ENCODE assay signal across 7 mouse cellular contexts in the genomic region with DNA sequence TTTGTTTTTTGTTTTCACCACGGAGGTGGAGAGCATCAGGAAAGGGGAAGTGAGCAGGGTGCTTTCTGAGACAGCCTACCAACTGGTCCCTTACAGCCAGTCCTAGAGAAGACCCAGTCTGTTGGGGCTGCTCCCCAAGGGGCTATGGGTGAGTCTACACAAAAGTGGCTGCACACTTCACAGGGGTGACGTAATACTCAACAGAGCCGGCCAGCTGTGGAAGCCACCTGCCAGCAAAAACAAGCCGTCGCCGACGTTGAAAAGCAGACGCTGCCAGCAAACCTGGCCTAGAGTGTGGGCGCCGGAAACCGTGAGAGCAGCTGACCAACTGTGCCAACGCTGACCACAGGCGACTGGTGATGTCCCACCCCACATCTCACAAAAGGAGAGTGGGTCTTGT. TPM values are rescaled to one million over a fixed set of nuclear protein-coding genes. Genes with fewer than 3 reads are reported as not detected.
DNase-seq lines count a peak whose midpoint lies in the region; ATAC-seq and TF ChIP-seq lines count a peak whose summit lies in the region.

No protein-coding gene starts in this region.

- DNase-seq in left cerebral cortex, adult 2 months (ENCODE audit: extremely low spot score in 1 of 2, low spot score in 2 of 2): peak; percentile 43
- DNase-seq in left cerebral cortex, adult 11 months (ENCODE audit: low spot score): no peak
- peak; percentile 85 to 86 for DNase-seq in heart, postnatal 10 days
- DNase-seq in right cerebral cortex, postnatal 25 days: peak; percentile 44
- no peak for DNase-seq in ovary, postnatal 14 days (ENCODE audit: low spot score)

- ATAC-seq in liver, embryonic 16.5 days (ENCODE audit: low read depth): no peak

- peak overlapping the region; percentile 76 for H3K27ac ChIP-seq in left cerebral cortex, adult 2 months
- peak overlapping the region; percentile 87 for H3K27ac ChIP-seq in brown adipose tissue, adult 24 weeks (replicated peaks; ENCODE audit: low read depth, low read length)
- H3K27ac ChIP-seq in liver, embryonic 16.5 days (ENCODE audit: low read length): peak overlapping the region; percentile 71

- peaks cover 21% of the 10 kb centered on the region for H3K27me3 ChIP-seq in liver, embryonic 16.5 days (ENCODE audit: control insufficient read depth, insufficient read depth, low read depth, low read length)

- H3K36me3 ChIP-seq in liver, embryonic 16.5 days (ENCODE audit: control insufficient read depth, insufficient read depth): no peaks in the 10 kb centered on the region

- intact Hi-C loops in left cerebral cortex, adult 2 months (cut with DNase I): no loop called here
- intact Hi-C loops in heart, postnatal 10 days (cut with DNase I): no loop called here

- no peak for TF ChIP-seq CTCF in left cerebral cortex, adult 2 months (IDR thresholded peaks at IDR 0.05)

- H3K4me2 ChIP-seq in liver, embryonic 16.5 days (ENCODE audit: low read depth, low read length): peak overlapping the region; percentile 24; the same call in 1 of the 2 replicates

- H3K9ac ChIP-seq in liver, embryonic 16.5 days (ENCODE audit: low read depth, low read length): no peak overlapping the region

- H3K9me3 ChIP-seq in liver, embryonic 16.5 days (replicated peaks; ENCODE audit: control insufficient read depth, low read length): no peaks in the 10 kb centered on the region

- peaks cover 17% of the 10 kb centered on the region for H3K4me1 ChIP-seq in brown adipose tissue, adult 24 weeks (ENCODE audit: control insufficient read depth, insufficient read depth, insufficient read length, low read length)
- peaks cover 3% of the 10 kb centered on the region for H3K4me1 ChIP-seq in liver, embryonic 16.5 days (ENCODE audit: control insufficient read depth, low read depth, low read length)

- 31% methylated on average over 13 of the region's 13 CpGs for WGBS in liver, embryonic 16.5 days (ENCODE audit: insufficient replicate concordance)

- H3K4me3 ChIP-seq in left cerebral cortex, adult 2 months: peak overlapping the region; percentile 24; the same call in 1 of the 2 replicates
- H3K4me3 ChIP-seq in brown adipose tissue, adult 24 weeks (ENCODE audit: insufficient read depth, low read depth, low read length): peak overlapping the region; percentile 21
- no peak overlapping the region for H3K4me3 ChIP-seq in liver, embryonic 16.5 days (ENCODE audit: low read depth, low read length)

RNA-seq across cellular contexts. Expression of a gene that starts 3.3 kb away (rescaled TPM):
- total RNA-seq in left cerebral cortex, adult 2 months (2021): 10 to 100 TPM; 57.9 to 59.0 TPM
- 4.5 and 5.0 TPM in 2 replicates for polyA plus RNA-seq in brown adipose tissue, adult 24 weeks (2012; ENCODE audit: insufficient read depth, insufficient read length, missing spikeins)
- total RNA-seq in heart, postnatal 10 days (2021): 10 to 100 TPM; 40.4 to 45.9 TPM
- polyA plus RNA-seq in liver, embryonic 16.5 days (2015; fragmentation: Nextera tagmentation; extraction: Ambion mirVana): 4.7 and 4.8 TPM in 2 replicates

RNA-seq across cellular contexts. Expression of a gene that starts 31.6 kb away (rescaled TPM):
- total RNA-seq in left cerebral cortex, adult 2 months (2021): 10 to 100 TPM; 32.8 to 34.3 TPM
- polyA plus RNA-seq in brown adipose tissue, adult 24 weeks (2012; ENCODE audit: insufficient read depth, insufficient read length, missing spikeins): 12.5 and 15.2 TPM in 2 replicates
- total RNA-seq in heart, postnatal 10 days (2021): 10 to 100 TPM; 19.0 to 23.1 TPM
- polyA plus RNA-seq in liver, embryonic 16.5 days (2015; fragmentation: Nextera tagmentation; extraction: Ambion mirVana): 6.8 and 8.1 TPM in 2 replicates

Comparison
In these comparisons a context has a peak if more than half of its experiments do, and no peak if none do; other contexts are left out.
1. DNase-seq: peak in left cerebral cortex, adult 2 months (2 of 2), heart, postnatal 10 days (2 of 2) and right cerebral cortex, postnatal 25 days (single experiment); none in left cerebral cortex, adult 11 months (single experiment) and ovary, postnatal 14 days (single experiment).
2. Peak in every context shown above with its lines, with median percentiles within 50 percentile points of each other: H3K27ac ChIP-seq.